Mouse (Mus musculus) small intestine, adult 10 weeks (tissue): ENCODE results near the gene Stard8. TPM values are rescaled to one million over a fixed set of nuclear protein-coding genes. Genes with fewer than 3 reads are reported as not detected.

Source experiments
- polyA plus RNA-seq: library from polyadenylated mRNA; stranded (reverse); fragments of 350-450 nt; fragmentation: Illumina TruSeq; extraction: RNeasy Lipid Tissue Mini Kit (QIAGEN cat#74804); gene quantifications from one replicate; pipeline ENCODE4 v1.2.3, GENCODE M21; 2014; ENCODE audit warnings: low replicate concordance

Gene Stard8
- 1.2 TPM for polyA plus RNA-seq

GRCm38 (mm10) chrX:99003046-99003445 lies at the start of gene Stard8:
Gene Stard8 (plus strand): TSS chrX:99003248.

Other genes with a start within 250 kb of the Stard8 start
- 13.3 TPM for gene Ophn1, start 112.2 kb upstream of the Stard8 start, polyA plus RNA-seq
- 74.7 TPM for gene Yipf6, start 66.9 kb upstream of the Stard8 start, polyA plus RNA-seq
- gene Efnb1, start 132.9 kb downstream of the Stard8 start, polyA plus RNA-seq: 1.7 TPM